Mouse (Mus musculus): ENCODE data around the gene Fam222a.

GRCm38 (mm10) chr5:114638769-114639644 lies 71.2 kb downstream of the Fam222a start:
- TF ChIP-seq GATA1 (IDR thresholded peaks at IDR 0.05; ENCODE audit: borderline replicate concordance, low read length), result no peak
- no peak for TF ChIP-seq FLI1 (IDR thresholded peaks at IDR 0.05; ENCODE audit: low read length)

Measured in megakaryocyte, embryonic 14.5 days (primary cell).